Mouse (Mus musculus) stomach, postnatal 0 days (tissue): ENCODE results near the gene Higd1b.

Experiments used
- CTCF ChIP-seq: IDR thresholded peaks from 2 replicates; pipeline ENCODE4 v1.5.1; 2016; ENCODE audit warnings: antibody characterized with exemption, low read depth, mild to moderate bottlenecking, moderate library complexity
- EP300 ChIP-seq: optimal IDR thresholded peaks from 2 replicates; pipeline ENCODE3; 2016; ENCODE audit warnings: antibody characterized with exemption

DNA sequence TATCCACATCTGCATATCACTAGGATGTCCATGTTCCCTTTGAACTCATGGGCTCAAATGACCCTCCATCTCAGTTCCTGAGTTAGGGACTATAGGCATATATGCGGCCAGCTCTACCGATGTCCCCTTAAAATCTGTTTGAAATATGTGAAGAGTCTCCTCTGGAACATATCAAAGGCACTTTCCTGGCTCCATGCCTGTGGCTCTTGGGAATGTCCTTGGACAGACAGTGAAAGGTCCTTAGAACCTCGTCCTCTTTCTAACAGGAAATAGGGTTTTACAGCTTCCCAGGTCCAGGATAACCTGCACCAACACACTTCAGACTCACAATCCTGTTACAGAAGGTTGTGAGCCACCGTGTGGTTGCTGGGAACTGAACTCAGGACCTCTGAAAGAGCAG is 5.4 kb upstream of the Higd1b start:
- TF ChIP-seq CTCF (no peak), EP300 (no peak)
